Mouse (Mus musculus): ENCODE data around the gene Vrk1.

DNA sequence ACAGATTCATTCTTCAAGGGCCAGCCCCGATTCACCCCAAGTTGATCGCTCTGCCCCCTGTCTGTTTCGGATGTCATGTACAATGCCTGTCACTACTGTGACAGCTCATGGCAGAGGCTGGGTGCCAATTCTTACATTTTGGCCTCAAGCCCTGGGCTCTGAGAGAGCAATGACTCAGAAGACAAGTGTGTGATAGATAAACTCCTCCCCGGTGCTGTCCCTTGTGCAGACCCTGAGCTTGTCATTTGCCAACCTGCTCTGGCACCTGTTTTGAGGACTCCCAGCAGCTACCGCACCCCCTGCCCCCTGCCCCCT, 105.8 kb downstream of the Vrk1 start:
- no peak for TF ChIP-seq ETS1 (conservative IDR thresholded peaks at IDR 0.05; ENCODE audit: low read depth, low read length)
- TF ChIP-seq POLR2A (IDR thresholded peaks at IDR 0.05; ENCODE audit: low read depth, low read length): no peak
- TF ChIP-seq ZC3H11A (IDR thresholded peaks at IDR 0.05; ENCODE audit: low read depth, low read length): no peak
- no peak for TF ChIP-seq USF1 (IDR thresholded peaks at IDR 0.05; ENCODE audit: low read depth, low read length)
- TF ChIP-seq CTCF (conservative IDR thresholded peaks at IDR 0.05 in 1 of 2, IDR thresholded peaks at IDR 0.05 in 1 of 2; ENCODE audit: low read depth in 2 of 2, low read length in 2 of 2): no peak

All from CH12.LX (cell line).